Mouse (Mus musculus): ENCODE data around the gene Cemip.

DNA sequence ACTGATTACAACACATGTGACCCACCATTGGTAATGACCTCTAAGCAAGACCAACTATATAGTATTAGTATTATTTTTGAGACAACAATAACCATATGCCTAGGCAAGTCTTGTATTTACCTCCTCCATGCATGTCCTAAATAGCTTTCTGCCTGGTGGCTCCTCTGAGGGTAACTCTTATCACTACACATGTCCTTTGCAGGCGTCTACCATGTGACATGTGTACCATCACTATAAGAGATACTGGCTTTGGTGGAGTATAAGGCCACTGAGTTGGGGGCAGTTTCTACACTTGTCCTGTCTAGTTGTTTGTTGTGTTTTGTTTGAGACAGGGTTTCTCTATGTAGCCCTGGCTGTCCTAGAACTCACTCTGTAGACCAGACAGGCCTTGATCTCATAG, 86.7 kb downstream of the Cemip start:
- TF ChIP-seq POLR2A (IDR thresholded peaks at IDR 0.05; ENCODE audit: borderline replicate concordance, low read depth, low read length): no peak
- no peak for TF ChIP-seq CTCF (IDR thresholded peaks at IDR 0.05; ENCODE audit: low read depth, low read length)
